Mouse (Mus musculus) layer of hippocampus, postnatal 14 days (tissue): ENCODE measurements around the gene Itpk1. TPM values are rescaled to one million over a fixed set of nuclear protein-coding genes. Genes with fewer than 3 reads are reported as not detected.

Source experiments
- DNase-seq, 2 experiments: peaks; one replicate each; pipeline ENCODE4 v3.0.0; 2021 to 2022; ENCODE audit warnings: low spot score in 2 of 2, mixed read lengths in 1 of 2
- long read RNA-seq, 2 experiments: library from polyadenylated mRNA; stranded (forward); transcript quantifications; one replicate each; pipeline ENCODE4 v2.0.0; 2021
- total RNA-seq, 2 experiments: library from RNA; stranded (reverse); gene quantifications; 2 replicates each; pipeline ENCODE4 v1.2.3; 2021

The Itpk1 gene
- 10 to 100 TPM; 57.8 to 67.6 TPM for total RNA-seq
- long read RNA-seq, experiment 1, transcript Itpk1-201 (10 exons, 2,918 nt): major isoform, 28 of 46 reads
- long read RNA-seq, experiment 1, partial matches to known transcripts: 3 of 46 reads
- long read RNA-seq, experiment 1, other reads (novel, unspliced or antisense): 15 of 46 reads
- long read RNA-seq, experiment 2, transcript Itpk1-201 (10 exons, 2,918 nt): major isoform, 39 of 56 reads
- long read RNA-seq, experiment 2, partial matches to known transcripts: 0 of 56 reads
- long read RNA-seq, experiment 2, other reads (novel, unspliced or antisense): 17 of 56 reads

- no peak for DNase-seq
Measured at GRCm38 (mm10) chr12:102704457-102705198, at the start of gene Itpk1. Itpk1 (minus strand) TSS chr12:102704930.

- no peak for DNase-seq
Measured at GRCm38 (mm10) chr12:102748256-102748655, 43.5 kb upstream of the Itpk1 start.

GRCm38 (mm10) chr12:102744839-102745238, 40.1 kb upstream of the Itpk1 start:
- DNase-seq: no peak

GRCm38 (mm10) chr12:102743589-102744574, 39.2 kb upstream of the Itpk1 start, which contains the start of the genes Moap1 and Tmem251:
Moap1 (minus strand) TSS chr12:102743661.
Tmem251 (plus strand) TSS chr12:102743762.
- DNase-seq: peak; percentile 88 to 91

GRCm38 (mm10) chr12:102743036-102743588, 38.4 kb upstream of the Itpk1 start:
- no peak for DNase-seq

GRCm38 (mm10) chr12:102742056-102742455, 37.3 kb upstream of the Itpk1 start:
- DNase-seq: no peak

GRCm38 (mm10) chr12:102740285-102740684, 35.6 kb upstream of the Itpk1 start:
- DNase-seq: no peak

- no peak for DNase-seq
Measured at GRCm38 (mm10) chr12:102739096-102739495, 34.4 kb upstream of the Itpk1 start.

GRCm38 (mm10) chr12:102733381-102733780, 28.7 kb upstream of the Itpk1 start:
- no peak for DNase-seq

GRCm38 (mm10) chr12:102730798-102731619, 26.3 kb upstream of the Itpk1 start:
- peak in 1 of 2 experiments; percentile 54 for DNase-seq

GRCm38 (mm10) chr12:102729855-102730797, 25.4 kb upstream of the Itpk1 start:
- DNase-seq: peak; percentile 73 to 88

- DNase-seq: peak in 1 of 2 experiments; percentile 48
Measured at GRCm38 (mm10) chr12:102725761-102726175, 21.0 kb upstream of the Itpk1 start.

- no peak for DNase-seq
Measured at GRCm38 (mm10) chr12:102725146-102725545, 20.4 kb upstream of the Itpk1 start.

- DNase-seq: no peak
Measured at GRCm38 (mm10) chr12:102723861-102724260, 19.1 kb upstream of the Itpk1 start.

GRCm38 (mm10) chr12:102722966-102723365, 18.2 kb upstream of the Itpk1 start:
- no peak for DNase-seq

GRCm38 (mm10) chr12:102722451-102722850, 17.7 kb upstream of the Itpk1 start:
- DNase-seq: no peak

- DNase-seq: peak in 1 of 2 experiments; percentile 68
Measured at GRCm38 (mm10) chr12:102719552-102720315, 15.0 kb upstream of the Itpk1 start.
